Mouse (Mus musculus) CH12.LX (cell line): ENCODE data around the gene Tmc8. TPM values are rescaled to one million over a fixed set of nuclear protein-coding genes. Genes with fewer than 3 reads are reported as not detected.

Source experiments
- DNase-seq: peaks from one replicate; pipeline ENCODE4 v3.0.0-alpha.2; 2013; ENCODE audit errors: extremely low read depth
- H3K27ac ChIP-seq: 2 replicates; pipeline ENCODE4 v1.5.1; 2012; ENCODE audit warnings: low read depth, mild to moderate bottlenecking, control low read depth, moderate library complexity; ENCODE audit not compliant: insufficient read depth
- H3K27me3 ChIP-seq: replicated peaks from 2 replicates; pipeline ENCODE3; 2012; ENCODE audit warnings: inconsistent platforms
- H3K36me3 ChIP-seq, 2 experiments: replicated peaks in 1 of 2; 2 replicates each; pipeline versions ENCODE3 to v1.6.1; 2012; ENCODE audit warnings: inconsistent platforms in 1 of 2, low read length in 1 of 2, mild to moderate bottlenecking in 1 of 2, mixed read lengths in 1 of 2, moderate library complexity in 1 of 2; ENCODE audit not compliant: control insufficient read depth in 1 of 2, insufficient read depth in 1 of 2
- H3K4me1 ChIP-seq, 2 experiments: 2 replicates each; pipeline ENCODE4 v1.6.1; 2012; ENCODE audit warnings: inconsistent platforms in 1 of 2, moderate library complexity in 1 of 2; ENCODE audit not compliant: insufficient read depth in 2 of 2, control insufficient read depth in 1 of 2
- H3K4me2 ChIP-seq: 2 replicates; pipeline ENCODE4 v1.6.1; 2012; ENCODE audit warnings: low read depth, mild to moderate bottlenecking, control low read depth; ENCODE audit not compliant: poor library complexity, insufficient read depth, severe bottlenecking
- H3K4me3 ChIP-seq, 3 experiments: fragments of 150-350 bp in 1 of 3; sonication (generic) in 1 of 3; replicated peaks in 1 of 3; 2 replicates each; pipeline versions ENCODE3 to v1.5.1; 2011 to 2012; ENCODE audit warnings: low read depth in 2 of 3, low read length in 2 of 3, mild to moderate bottlenecking in 2 of 3, moderate library complexity in 2 of 3, control low read depth in 1 of 3, improper control_type of control experiment in 1 of 3, inconsistent platforms in 1 of 3, mixed read lengths in 1 of 3; ENCODE audit not compliant: poor library complexity in 1 of 3
- H3K79me2 ChIP-seq: replicated peaks from 2 replicates; pipeline ENCODE4 v1.6.1; 2012; ENCODE audit warnings: mild to moderate bottlenecking, moderate library complexity; ENCODE audit not compliant: control insufficient read depth, poor library complexity, insufficient read depth, severe bottlenecking; ENCODE audit errors: extremely low read depth
- H3K9ac ChIP-seq: 2 replicates; pipeline ENCODE4 v1.6.1; 2012; ENCODE audit warnings: low read depth, mild to moderate bottlenecking, control low read depth, moderate library complexity; ENCODE audit not compliant: insufficient read depth
- H3K9me3 ChIP-seq: replicated peaks from 2 replicates; pipeline ENCODE3; 2012; ENCODE audit warnings: low read length, inconsistent platforms, mixed read lengths
- CHD1 ChIP-seq: IDR thresholded peaks from 2 replicates; pipeline ENCODE4 v1.6.1; 2012; ENCODE audit warnings: low read depth, low read length, improper control_type of control experiment, inconsistent platforms
- CHD2 ChIP-seq: IDR thresholded peaks from 2 replicates; pipeline ENCODE4 v1.6.1; 2011; ENCODE audit warnings: low read length, improper control_type of control experiment
- CTCF ChIP-seq, 2 experiments: IDR thresholded peaks in 1 of 2; conservative IDR thresholded peaks in 1 of 2; 2 replicates each; pipeline ENCODE4 v1.5.1; 2011 to 2012; ENCODE audit warnings: low read depth in 2 of 2, low read length in 2 of 2, improper control_type of control experiment in 1 of 2, inconsistent platforms in 1 of 2, mild to moderate bottlenecking in 1 of 2, moderate library complexity in 1 of 2
- E2F4 ChIP-seq: IDR thresholded peaks from 2 replicates; pipeline ENCODE4 v1.6.1; 2011; ENCODE audit warnings: low read depth, low read length, improper control_type of control experiment; ENCODE audit not compliant: insufficient replicate concordance
- ELF1 ChIP-seq: IDR thresholded peaks from 2 replicates; pipeline ENCODE4 v1.6.1; 2014; ENCODE audit warnings: low read depth, mild to moderate bottlenecking, inconsistent platforms, low read length, improper control_type of control experiment
- EP300 ChIP-seq: IDR thresholded peaks from 2 replicates; pipeline ENCODE4 v1.6.1; 2011; ENCODE audit warnings: low read length, improper control_type of control experiment
- GABPA ChIP-seq: IDR thresholded peaks from 2 replicates; pipeline ENCODE4 v1.6.1; 2012; ENCODE audit warnings: low read depth, low read length, improper control_type of control experiment, inconsistent platforms; ENCODE audit not compliant: insufficient replicate concordance
- HCFC1 ChIP-seq: IDR thresholded peaks from 2 replicates; pipeline ENCODE4 v1.6.1; 2012; ENCODE audit warnings: low read depth, mild to moderate bottlenecking, inconsistent platforms, low read length, improper control_type of control experiment
- IRF4 ChIP-seq: IDR thresholded peaks from 2 replicates; pipeline ENCODE4 v1.6.1; 2014; ENCODE audit warnings: low read depth, mild to moderate bottlenecking, inconsistent platforms, low read length, improper control_type of control experiment
- JUN ChIP-seq: IDR thresholded peaks from 2 replicates; pipeline ENCODE4 v1.6.1; 2011; ENCODE audit warnings: low read depth, mild to moderate bottlenecking, low read length, improper control_type of control experiment, moderate library complexity; ENCODE audit not compliant: insufficient read depth
- JUND ChIP-seq: conservative IDR thresholded peaks from 2 replicates; pipeline ENCODE4 v1.6.1; 2011; ENCODE audit warnings: low read depth, low read length, improper control_type of control experiment
- KAT2A ChIP-seq: IDR thresholded peaks from 2 replicates; pipeline ENCODE4 v1.6.1; 2012; ENCODE audit warnings: low read length, improper control_type of control experiment, inconsistent platforms; ENCODE audit not compliant: insufficient replicate concordance
- MAX ChIP-seq: IDR thresholded peaks from 2 replicates; pipeline ENCODE4 v1.6.1; 2011; ENCODE audit warnings: low read length, improper control_type of control experiment
- MAZ ChIP-seq: IDR thresholded peaks from 2 replicates; pipeline ENCODE4 v1.6.1; 2012; ENCODE audit warnings: low read depth, mild to moderate bottlenecking, inconsistent platforms, low read length, improper control_type of control experiment, moderate library complexity
- MEF2A ChIP-seq: IDR thresholded peaks from 2 replicates; pipeline ENCODE4 v1.6.1; 2014; ENCODE audit warnings: low read depth, mild to moderate bottlenecking, inconsistent platforms, low read length, improper control_type of control experiment, borderline replicate concordance
- MXI1 ChIP-seq: IDR thresholded peaks from 2 replicates; pipeline ENCODE4 v1.6.1; 2011; ENCODE audit warnings: mild to moderate bottlenecking, low read depth, low read length, improper control_type of control experiment
- MYC ChIP-seq: IDR thresholded peaks from 2 replicates; pipeline ENCODE4 v1.6.1; 2011; ENCODE audit warnings: low read depth, mild to moderate bottlenecking, improper control_type of control experiment, low read length
- NELFE ChIP-seq: IDR thresholded peaks from 2 replicates; pipeline ENCODE4 v1.6.1; 2011; ENCODE audit warnings: low read depth, low read length, improper control_type of control experiment
- POLR2A ChIP-seq: IDR thresholded peaks from 2 replicates; pipeline ENCODE4 v1.6.1; 2011; ENCODE audit warnings: low read depth, mild to moderate bottlenecking, improper control_type of control experiment, low read length
- RAD21 ChIP-seq: IDR thresholded peaks from 2 replicates; pipeline ENCODE4 v1.6.1; 2011; ENCODE audit warnings: low read depth, mild to moderate bottlenecking, low read length, improper control_type of control experiment, moderate library complexity
- RCOR1 ChIP-seq: conservative IDR thresholded peaks from 2 replicates; pipeline ENCODE4 v1.6.1; 2012; ENCODE audit warnings: low read depth, mild to moderate bottlenecking, inconsistent platforms, low read length, improper control_type of control experiment
- SIN3A ChIP-seq: IDR thresholded peaks from 2 replicates; pipeline ENCODE4 v1.6.1; 2012; ENCODE audit warnings: low read length, improper control_type of control experiment, inconsistent platforms
- SMC3 ChIP-seq: IDR thresholded peaks from 2 replicates; pipeline ENCODE4 v1.6.1; 2011; ENCODE audit warnings: low read depth, low read length, improper control_type of control experiment
- TBP ChIP-seq: conservative IDR thresholded peaks from 2 replicates; pipeline ENCODE4 v1.6.1; 2011; ENCODE audit warnings: low read depth, low read length, improper control_type of control experiment
- TCF12 ChIP-seq: IDR thresholded peaks from 2 replicates; pipeline ENCODE4 v1.6.1; 2014; ENCODE audit warnings: low read depth, mild to moderate bottlenecking, inconsistent platforms, low read length, improper control_type of control experiment
- UBTF ChIP-seq: IDR thresholded peaks from 2 replicates; pipeline ENCODE4 v1.6.1; 2012; ENCODE audit warnings: low read depth, mild to moderate bottlenecking, inconsistent platforms, low read length, improper control_type of control experiment, moderate library complexity
- USF2 ChIP-seq: conservative IDR thresholded peaks from 2 replicates; pipeline ENCODE4 v1.6.1; 2011; ENCODE audit warnings: low read depth, low read length, improper control_type of control experiment
- ZKSCAN1 ChIP-seq: IDR thresholded peaks from 2 replicates; pipeline ENCODE4 v1.6.1; 2012; ENCODE audit warnings: low read depth, inconsistent platforms, low read length, improper control_type of control experiment, borderline replicate concordance
- ZMIZ1 ChIP-seq: IDR thresholded peaks from 2 replicates; pipeline ENCODE4 v1.6.1; 2012; ENCODE audit warnings: low read depth, mild to moderate bottlenecking, inconsistent platforms, low read length, improper control_type of control experiment
- dilution Hi-C: fragments of 300-500 bp; cut with MboI; formaldehyde crosslinking; loops from 2 replicates; pipeline ENCODE4 v1.14.3; 2020; ENCODE audit warnings: low sequenced_read_pairs; ENCODE audit not compliant: extremely low pct_unique_long_range_greater_than_20kb, extremely low pct_ligation_motif_present
- in situ Hi-C: fragments of 300-500 bp; cut with MboI; formaldehyde crosslinking; loops from 3 replicates; pipeline ENCODE4 v1.14.3; 2019; ENCODE audit warnings: low sequenced_read_pairs, low pct_ligation_motif_present, low pct_unique_long_range_greater_than_20kb, mixed read lengths
- polyA plus RNA-seq: library from polyadenylated mRNA; unstranded; fragments of >175 nt; gene quantifications from 2 replicates; pipeline ENCODE4 v1.2.1, GENCODE M21; 2012; ENCODE audit warnings: low read depth; ENCODE audit not compliant: insufficient read length
- total RNA-seq, 2 experiments: library from RNA; depleted of rRNA; stranded (reverse); fragments of 300-350 nt in 1 of 2; fragments of >200 nt in 1 of 2; gene quantifications; 2 replicates each; pipeline ENCODE4 v1.2.3; 2012 to 2014

Tmc8 gene
- total and polyA plus RNA-seq, 3 experiments: 2.2 to 9.8 (median 6.1) TPM

DNA sequence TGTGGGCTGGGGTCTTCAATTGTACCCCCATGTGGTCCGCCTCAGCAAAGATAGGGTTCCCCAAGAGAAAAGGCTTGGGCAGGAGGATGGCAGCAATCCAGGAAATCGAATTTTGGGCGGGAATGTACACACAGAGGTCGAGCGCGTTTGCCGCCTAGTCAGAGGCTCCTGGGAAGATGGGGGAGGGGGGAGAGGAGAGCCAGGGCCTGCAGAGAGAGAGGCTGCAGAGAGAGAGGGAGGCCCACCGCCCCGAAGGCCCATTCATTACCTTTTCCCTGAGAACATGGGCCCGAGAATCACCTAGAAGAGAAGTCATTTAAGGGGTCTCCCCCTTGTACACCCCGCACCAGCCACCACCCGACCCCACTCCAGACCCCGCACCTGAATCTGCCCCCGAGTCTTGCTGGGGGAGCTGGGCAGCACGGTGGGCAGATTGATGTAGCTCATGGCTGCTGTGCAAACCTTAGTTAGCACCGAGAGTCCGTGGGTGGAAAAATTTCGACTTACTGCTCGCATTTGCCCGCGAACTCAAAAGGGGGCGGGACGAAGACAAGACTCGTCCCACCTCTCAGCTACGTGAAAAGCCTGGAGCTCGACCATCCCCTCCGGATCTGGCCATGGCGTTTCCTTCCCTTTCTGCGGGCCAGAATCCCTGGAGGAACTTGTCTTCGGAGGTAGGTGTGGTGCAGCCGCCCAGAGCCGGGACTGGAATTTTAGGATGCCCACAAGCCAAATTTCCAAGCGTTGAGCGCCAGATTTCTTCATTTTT lies 43.6 kb downstream of the Tmc8 start, which contains the start of the genes Afmid and Tk1:
TSS of gene Afmid (plus strand) at position 592 of the 769 bp plus-strand sequence.
TSS of gene Tk1 (minus strand) at position 760 of the 769 bp plus-strand sequence.
- Histone ChIP-seq H3K27me3 (no peaks in the 10 kb centered on the region), H3K9ac (peak within 1 kb of the TSS; percentile 85), H3K4me2 (peak within 1 kb of the TSS; percentile 89)
- peak; percentile 97 for DNase-seq
- dilution Hi-C loops: no loop called here
- TF ChIP-seq EP300: no peak
- TF ChIP-seq E2F4: peak; percentile 98
- TF ChIP-seq ELF1: peak; percentile 36; the same call in 1 of the 2 replicates
- TF ChIP-seq TCF12: peak; percentile 64
- TF ChIP-seq MYC: peak; percentile 53; the same call in 1 of the 2 replicates
- no peak for TF ChIP-seq JUN
- no peak for TF ChIP-seq USF2
- peak; percentile 66; the same call in 1 of the 2 replicates for TF ChIP-seq IRF4
- TF ChIP-seq ZKSCAN1: no peak
- no peak; the same call in none of the 2 replicates for TF ChIP-seq MXI1
- TF ChIP-seq SIN3A: peak; percentile 95; the same call in 1 of the 2 replicates
- TF ChIP-seq MEF2A: peak; percentile 56; the same call in 1 of the 2 replicates
- no peak for TF ChIP-seq SMC3
- TF ChIP-seq RAD21: no peak
- no peak; the same call in 1 of the 2 replicates for TF ChIP-seq MAX
- TF ChIP-seq TBP: peak; percentile 86
- peak; percentile 69 for TF ChIP-seq HCFC1
- TF ChIP-seq POLR2A: peak; percentile 90
- TF ChIP-seq, all 38 proteins: peak for 10
- Histone ChIP-seq H3K79me2 (peaks cover 51% of the 10 kb centered on the region), H3K27ac (peak within 1 kb of the TSS; percentile 94), H3K9me3 (no peaks in the 10 kb centered on the region), H3K4me1 (peaks cover 14 to 57% of the 10 kb centered on the region in 2 experiments), H3K36me3 (peaks cover 30 to 43% of the 10 kb centered on the region in 2 experiments), H3K4me3 (peak within 1 kb of the TSS; percentile 64 to 77 (median 65))
- in situ Hi-C loops: loop anchor here (5.0 to 10.0 kb wide), 3 partner anchors 33 to 351 kb away; no protein-coding TSS in a partner anchor

- Histone ChIP-seq H3K27me3 (no peaks in the 10 kb centered on the region), H3K36me3 (peaks cover 25 to 40% of the 10 kb centered on the region in 2 experiments), H3K4me1 (peaks cover 14 to 60% of the 10 kb centered on the region in 2 experiments), H3K79me2 (peaks cover 51% of the 10 kb centered on the region), H3K9ac (peak overlapping the region; percentile 85), H3K27ac (peak overlapping the region; percentile 94), H3K9me3 (no peaks in the 10 kb centered on the region), H3K4me3 (peak overlapping the region; percentile 64 to 77 (median 65)), H3K4me2 (peak overlapping the region; percentile 89)
- dilution Hi-C loops: no loop called here
- no peak for DNase-seq
- in situ Hi-C loops: loop anchor here (5.0 to 10.0 kb wide), 3 partner anchors 34 to 351 kb away; no protein-coding TSS in a partner anchor
- TF ChIP-seq RCOR1 (no peak), USF2 (no peak), IRF4 (no peak), RAD21 (no peak), CTCF (conservative IDR thresholded peaks at IDR 0.05 in 1 of 2, IDR thresholded peaks at IDR 0.05 in 1 of 2; ENCODE audit: low read depth in 2 of 2, low read length in 2 of 2) (no peak; a peak in 1 of 4 replicates), GABPA (no peak), TCF12 (peak; percentile 4; the same call in 1 of the 2 replicates), JUND (no peak), NELFE (no peak), MAX (0 out of 2 replicates have a peak, but pooled peaks have one; percentile 14), UBTF (no peak), ZMIZ1 (peak; percentile 63), MXI1 (peak; percentile 8; the same call in 1 of the 2 replicates), MAZ (no peak), JUN (no peak), POLR2A (no peak), CHD1 (peak; percentile 98; the same call in 1 of the 2 replicates), E2F4 (no peak), CHD2 (no peak), KAT2A (no peak)
These were observed 44.3 kb downstream of the Tmc8 start for GRCm38 (mm10) chr11:117826164-117826563.
